Mouse (Mus musculus): ENCODE measurements around the gene Zfp74. TPM values are rescaled to one million over a fixed set of nuclear protein-coding genes. Genes with fewer than 3 reads are reported as not detected.

Gene Zfp74
- total RNA-seq, 2 experiments from 2014 or later, result 5.4 to 6.4 TPM

Small RNA genes within 50 kb of the gene (microRNA-seq; reads per million reads assigned to microRNA genes)
- not detected for gene Mir7668

Other genes starting within 250 kb of the Zfp74 start
- gene Catsperg2, start 227.1 kb downstream of the Zfp74 start, total RNA-seq (2021), result not detected
- gene Zfp84, start 185.5 kb downstream of the Zfp74 start, total RNA-seq (2021), result 1 to 10 TPM; 5.9 to 7.0 TPM
- gene Zfp30, start 170.1 kb downstream of the Zfp74 start, total RNA-seq (2021), result 1 to 10 TPM; 1.9 to 2.1 TPM
- gene Zfp790, start 138.0 kb downstream of the Zfp74 start, total RNA-seq (2021), result 1 to 10 TPM; 7.7 to 8.2 TPM
- 1 to 10 TPM; 2.3 TPM for gene Zfp940, start 100.4 kb downstream of the Zfp74 start, total RNA-seq (2021)
- 1 to 10 TPM; 2.9 to 3.7 TPM for gene Zfp420, start 94.1 kb downstream of the Zfp74 start, total RNA-seq (2021)
- 1 to 10 TPM; 7.9 to 8.1 TPM for gene Zfp27, start 47.5 kb downstream of the Zfp74 start, total RNA-seq (2021)
- 1 to 10 TPM; 4.2 to 4.6 TPM for gene Zfp383, start 45.9 kb downstream of the Zfp74 start, total RNA-seq (2021)
- gene Zfp568, start 29.9 kb upstream of the Zfp74 start, total RNA-seq (2021), result 10 to 100 TPM; 11.0 to 16.9 TPM
- 1 to 10 TPM; 2.1 to 2.3 TPM for gene Zfp14, start 97.3 kb upstream of the Zfp74 start, total RNA-seq (2021)
- gene Zfp82, start 118.8 kb upstream of the Zfp74 start, total RNA-seq (2021), result 1 to 10 TPM; 1.6 to 2.7 TPM
- not detected for gene Gm26920, start 136.3 kb upstream of the Zfp74 start, total RNA-seq (2021)
- gene Zfp566, start 136.4 kb upstream of the Zfp74 start, total RNA-seq (2021), result 1 to 10 TPM; 2.2 to 3.4 TPM
- 10 to 100 TPM; 33.3 to 37.9 TPM for gene Zfp260, start 140.7 kb upstream of the Zfp74 start, total RNA-seq (2021)
- 1 to 10 TPM; 1.3 TPM for gene Zfp382, start 167.9 kb upstream of the Zfp74 start, total RNA-seq (2021)
- 10 to 100 TPM; 24.7 to 28.7 TPM for gene Zfp146, start 215.7 kb upstream of the Zfp74 start, total RNA-seq (2021)
- gene Cox7a1, start 230.1 kb upstream of the Zfp74 start, total RNA-seq (2021), result 100 to 1,000 TPM; 938 to 989 TPM
- gene Capns1, start 244.7 kb upstream of the Zfp74 start, total RNA-seq (2021), result 100 to 1,000 TPM; 198 to 205 TPM

All from gastrocnemius, adult 18-20 months (tissue).